Mouse (Mus musculus): ENCODE measurements around the gene Tbx1.

- no peak for TF ChIP-seq CTCF (IDR thresholded peaks at IDR 0.05; ENCODE audit: borderline replicate concordance, control insufficient read depth, extremely low read depth, insufficient read depth, low read length, poor library complexity)
- no peak for TF ChIP-seq POLR2A (IDR thresholded peaks at IDR 0.05; ENCODE audit: control insufficient read depth, extremely low read depth, insufficient read depth, low read length, poor library complexity)
Measured at GRCm38 (mm10) chr16:18539281-18539680, 51.2 kb downstream of the Tbx1 start.
